Mouse (Mus musculus) heart, postnatal 25 days (tissue): ENCODE data around the gene Narf. TPM values are rescaled to one million over a fixed set of nuclear protein-coding genes. Genes with fewer than 3 reads are reported as not detected.
A peak's percentile ranks its signal among the peaks of the same experiment; 100 is the strongest.

Source experiments
- DNase-seq: peaks from one replicate; pipeline ENCODE4 v3.0.0; 2022; ENCODE audit warnings: low spot score
- intact Hi-C: fragments of 180-260 bp; cut with DNase I; formaldehyde crosslinking; loops from one replicate; pipeline ENCODE4 v1.15.1; 2025
- total RNA-seq, 2 experiments: library from RNA; stranded (reverse); gene quantifications; 2 replicates each; pipeline ENCODE4 v1.2.3; 2021

Narf gene
- total RNA-seq, 2 experiments from 2014 or later = 97.7 to 123 TPM

DNA sequence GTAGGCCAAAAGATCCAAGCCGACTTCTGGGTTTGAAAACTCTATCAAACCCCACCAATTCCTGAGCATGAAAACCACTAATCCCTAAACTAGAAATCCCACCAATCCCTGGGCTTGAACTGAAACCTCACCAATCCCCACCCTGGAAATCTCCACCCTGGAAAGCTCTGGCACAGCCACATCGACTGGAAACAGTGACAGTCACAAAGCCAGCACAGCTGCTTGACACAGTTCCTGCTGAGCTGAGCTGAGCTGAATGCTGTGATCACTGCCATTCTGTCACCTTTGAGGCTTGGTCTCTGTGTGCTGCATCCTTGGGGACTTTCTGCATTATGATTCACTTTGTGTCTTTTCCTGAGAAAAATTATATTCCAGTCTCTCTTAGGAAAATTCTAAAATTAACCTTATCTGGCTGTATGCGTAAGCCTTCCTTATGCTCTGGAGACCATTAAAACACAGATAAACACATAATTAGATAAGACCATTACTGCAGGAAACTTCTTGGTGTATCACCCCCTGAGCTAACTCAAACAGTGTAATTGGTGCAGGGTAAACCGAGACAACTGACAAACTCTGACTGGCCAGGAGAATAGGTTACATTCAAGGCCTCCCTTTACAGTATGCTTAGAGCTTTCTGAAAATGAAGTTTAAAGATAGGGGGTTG is 5.3 kb upstream of the Narf start:
- intact Hi-C loops = loop anchor here (5.0 kb wide), 1 partner anchor 121 kb away; the partner anchor contains the start of gene Wdr45b
- peak; percentile 28 for DNase-seq

DNA sequence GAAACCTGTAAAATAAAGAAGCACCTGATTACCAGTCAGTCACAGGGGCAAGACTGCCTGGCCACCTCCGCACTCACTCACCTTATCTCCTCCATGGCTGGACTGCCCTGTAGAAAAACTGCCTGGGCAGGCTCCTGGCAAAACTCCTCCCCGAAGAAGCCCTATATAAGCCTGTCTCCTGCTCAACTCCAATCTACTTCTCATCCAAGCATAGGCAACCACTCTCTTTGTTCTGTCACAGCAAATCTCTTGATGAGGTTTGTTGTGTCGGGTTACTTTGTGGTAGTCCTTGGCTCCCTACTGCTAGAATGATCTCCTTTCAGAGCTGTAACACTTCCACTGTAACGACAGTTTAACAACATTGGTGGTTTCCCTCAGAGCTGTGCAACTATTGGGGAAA is 4.3 kb upstream of the Narf start:
- no peak for DNase-seq
- intact Hi-C loops = loop anchor here (5.0 kb wide), 1 partner anchor 120 kb away; the partner anchor contains the start of gene Wdr45b

DNA sequence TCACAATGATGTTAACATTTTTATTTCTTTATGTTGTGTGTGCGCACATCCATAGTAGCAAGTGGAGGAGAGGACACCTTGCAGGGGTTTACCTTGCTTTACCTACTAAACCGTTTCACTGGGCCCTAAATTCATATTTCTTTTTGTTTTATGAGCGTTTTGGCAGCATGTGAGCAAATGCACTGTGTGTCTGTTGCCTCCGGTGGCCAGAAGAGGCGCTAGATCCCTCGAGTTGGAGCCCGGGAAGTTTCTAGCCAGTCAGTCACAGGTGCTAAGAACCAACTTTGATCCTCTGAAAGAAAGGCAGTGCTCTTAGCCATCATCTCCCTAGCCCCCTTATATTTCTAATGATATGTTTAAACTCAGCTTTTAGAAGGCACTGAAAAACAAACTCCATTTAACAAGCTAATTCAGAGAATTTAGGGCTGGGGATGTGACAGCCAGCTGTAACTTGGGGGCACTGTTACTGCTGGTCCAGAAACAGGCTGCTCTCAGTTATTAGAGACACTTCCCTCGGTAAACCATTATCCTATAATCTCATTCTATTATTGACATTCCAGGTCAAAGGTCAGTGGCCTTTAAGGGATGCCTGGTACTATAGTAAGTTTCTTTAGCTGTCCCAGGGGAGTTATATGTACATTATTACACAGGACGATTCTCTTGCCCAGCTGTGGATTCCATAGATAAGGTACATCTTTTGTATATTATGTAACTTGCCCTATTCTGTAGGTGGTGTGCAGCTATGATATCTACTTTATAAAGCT is 1.4 kb upstream of the Narf start:
- no peak for DNase-seq
- intact Hi-C loops = no loop called here

DNA sequence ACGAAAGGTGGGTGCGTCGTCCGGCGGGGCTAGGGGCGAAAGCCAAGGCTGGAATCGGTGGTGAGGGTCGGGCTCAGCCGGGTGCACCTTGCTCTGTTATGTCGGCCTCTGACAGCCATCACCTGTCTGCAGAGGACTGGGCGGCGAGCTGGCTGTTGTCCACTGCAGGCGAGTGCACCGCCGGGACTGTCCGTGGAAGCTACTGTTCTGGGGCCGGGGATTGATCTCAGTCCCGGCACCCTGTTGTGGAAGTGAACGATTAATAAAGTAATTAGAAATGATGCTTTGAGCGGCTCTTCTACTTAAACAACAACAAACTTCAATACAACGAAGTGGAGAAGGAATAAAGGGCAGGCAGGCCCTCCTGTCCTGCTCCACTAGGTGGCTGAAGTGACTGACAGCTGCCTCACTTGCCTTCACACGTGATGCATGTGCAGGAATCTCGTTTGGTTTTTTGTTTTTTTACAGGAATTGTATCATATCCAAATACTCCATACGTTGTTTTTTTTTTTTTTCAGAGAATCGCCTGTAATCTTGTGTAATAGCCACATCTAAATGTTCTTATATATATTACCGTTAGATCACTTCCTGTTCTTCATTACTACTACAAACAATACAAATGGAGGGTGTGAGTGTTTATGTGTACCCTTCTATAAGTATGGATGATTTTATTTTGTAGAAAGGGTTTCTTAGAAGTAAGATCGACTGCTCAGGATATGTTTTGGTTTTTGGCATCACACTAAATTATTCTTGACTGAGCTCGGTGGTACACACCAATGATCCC is 484 bp downstream of the Narf start:
- no peak for DNase-seq
- intact Hi-C loops = no loop called here

DNA sequence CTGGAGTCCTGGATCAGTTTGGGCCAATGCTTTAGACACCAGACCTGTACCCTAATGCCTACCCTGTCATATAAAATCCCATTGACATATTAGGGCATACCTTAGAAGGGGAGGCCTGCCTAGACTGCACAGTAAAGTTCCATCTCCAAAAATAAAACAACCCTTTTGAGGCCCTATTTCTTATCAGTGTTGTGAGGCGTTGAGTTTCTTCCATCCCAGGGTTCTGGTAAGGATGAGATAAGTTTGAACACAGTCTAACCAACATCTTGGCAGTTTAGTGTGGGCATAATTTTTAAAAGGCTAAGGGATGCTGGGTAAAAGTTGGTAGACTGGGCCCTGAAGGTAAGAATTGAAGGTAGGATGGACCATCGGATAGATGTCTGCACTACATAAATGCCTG is 2.6 kb downstream of the Narf start:
- no peak for DNase-seq
- intact Hi-C loops = loop anchor here (2.0 kb wide), 1 partner anchor 19 kb away; the partner anchor contains the start of gene Foxk2

DNA sequence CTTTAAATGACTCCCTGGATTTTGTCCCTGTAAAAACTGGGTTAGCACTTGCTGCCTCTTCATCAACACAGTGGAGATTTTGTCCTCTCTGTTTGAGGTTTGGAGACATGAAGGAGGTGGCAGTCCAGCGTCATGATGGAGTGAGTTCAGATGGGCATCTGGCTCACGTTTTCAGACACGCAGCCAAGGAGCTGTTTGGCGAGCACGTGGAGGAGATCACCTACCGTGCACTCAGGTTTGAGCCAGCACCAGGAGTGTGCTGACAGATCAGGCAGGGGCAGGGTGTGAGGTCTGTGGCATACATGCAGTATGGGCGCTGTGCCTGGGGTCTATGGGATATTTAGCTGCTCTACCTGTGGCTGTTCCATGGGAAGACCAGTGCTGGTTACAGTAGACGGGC is 13.1 kb downstream of the Narf start:
- intact Hi-C loops = no loop called here
- DNase-seq = no peak

DNA sequence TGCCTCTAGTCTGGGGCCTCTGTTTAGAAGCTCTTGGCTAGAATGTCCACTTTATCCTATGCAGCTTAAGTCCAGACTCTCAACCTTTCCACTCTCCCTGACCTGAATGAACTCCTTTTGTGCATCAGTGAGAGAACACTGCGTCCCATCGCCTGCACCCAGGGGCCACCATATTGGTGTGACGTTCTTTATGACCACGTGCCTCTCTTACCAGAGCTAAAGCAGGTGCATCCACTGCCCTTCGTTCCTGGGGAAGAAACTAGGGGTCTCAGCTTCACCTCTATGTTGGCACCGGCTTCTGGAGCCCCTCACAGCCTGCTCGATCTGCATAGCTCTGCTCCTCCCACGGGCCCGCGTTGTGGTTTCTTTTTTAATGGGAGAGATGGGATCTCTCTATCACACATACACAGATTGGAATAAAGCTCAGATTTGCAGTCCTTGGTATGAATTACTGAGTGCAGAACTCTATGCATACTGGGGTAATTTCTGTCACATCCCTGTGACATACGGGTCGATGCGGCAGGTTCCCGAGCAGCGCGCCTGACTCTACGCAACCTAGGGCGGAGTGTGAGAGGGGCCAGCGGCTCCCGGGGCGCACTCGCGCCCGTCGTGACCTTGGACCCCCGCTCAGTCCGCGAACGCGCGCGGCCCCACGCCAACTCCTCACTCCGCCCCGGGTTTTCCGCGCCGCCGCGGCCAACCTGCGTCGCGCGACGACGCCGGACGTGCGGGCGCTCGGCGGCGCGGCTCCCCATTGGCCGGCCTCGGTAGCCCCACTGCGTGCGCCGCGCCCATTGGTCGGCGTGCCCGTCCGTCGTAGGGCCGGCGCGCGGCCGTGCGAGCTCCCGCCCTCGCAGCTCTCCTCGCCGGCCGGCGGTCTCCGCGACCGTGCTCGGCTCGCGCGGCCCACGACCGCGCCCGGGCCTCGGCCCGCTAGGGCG is 22.4 kb downstream of the Narf start, which contains the start of gene Foxk2:
Gene Foxk2 (plus strand): TSS at position 831 of the 941 bp plus-strand sequence.
- DNase-seq = peak; percentile 85
- intact Hi-C loops = loop anchor here (2.0 kb wide), 1 partner anchor 19 kb away; no protein-coding TSS in a partner anchor

DNA sequence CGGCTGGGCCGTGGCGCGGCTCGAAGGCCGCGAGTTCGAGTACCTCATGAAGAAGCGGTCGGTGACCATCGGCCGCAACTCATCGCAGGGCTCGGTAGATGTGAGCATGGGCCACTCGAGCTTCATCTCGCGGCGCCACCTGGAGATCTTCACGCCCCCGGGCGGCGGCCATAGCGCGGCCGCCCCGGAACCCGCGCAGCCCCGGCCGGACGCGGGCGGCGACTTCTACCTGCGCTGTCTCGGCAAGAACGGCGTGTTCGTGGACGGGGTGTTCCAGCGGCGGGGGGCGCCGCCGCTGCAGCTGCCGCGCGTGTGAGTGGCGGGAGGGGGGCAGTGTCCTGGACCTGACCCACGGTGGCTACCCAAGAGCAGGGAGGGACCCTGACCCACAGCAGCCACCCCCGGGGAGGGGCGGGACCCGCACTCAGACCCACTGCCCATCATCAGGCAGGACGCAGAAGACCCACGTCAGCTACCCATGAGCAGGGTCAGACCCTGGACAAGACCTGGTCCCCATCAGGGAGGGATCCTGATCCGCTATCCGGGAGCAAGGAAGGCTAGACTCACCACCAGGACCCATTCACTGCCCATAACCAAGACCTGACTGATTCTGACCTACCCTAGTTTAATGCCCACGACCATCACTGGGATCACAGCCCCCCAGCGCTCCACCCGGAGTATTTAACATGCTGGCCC is 23.3 kb downstream of the Narf start:
- intact Hi-C loops = no loop called here
- peak; percentile 6 for DNase-seq

DNA sequence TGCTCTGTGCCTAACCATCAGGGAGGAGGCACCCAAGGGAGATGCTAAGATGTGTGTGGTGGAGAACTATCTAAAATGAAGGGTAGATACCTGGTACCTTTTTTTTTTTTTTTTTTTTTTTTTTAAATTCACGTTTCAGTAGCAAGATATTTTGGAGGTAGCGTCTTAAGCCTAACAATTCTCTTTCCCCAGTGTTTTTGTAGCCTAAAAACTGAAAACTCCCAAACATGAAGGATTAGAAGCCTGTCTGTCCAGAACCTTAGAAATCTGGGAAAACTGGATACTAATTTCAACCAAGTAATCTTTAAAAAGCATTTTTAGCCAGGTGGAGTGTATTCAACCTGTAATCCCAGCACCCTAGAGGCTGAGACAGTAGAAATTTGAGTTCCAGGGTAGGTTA is 24.0 kb downstream of the Narf start:
- no peak for DNase-seq
- intact Hi-C loops = no loop called here

DNA sequence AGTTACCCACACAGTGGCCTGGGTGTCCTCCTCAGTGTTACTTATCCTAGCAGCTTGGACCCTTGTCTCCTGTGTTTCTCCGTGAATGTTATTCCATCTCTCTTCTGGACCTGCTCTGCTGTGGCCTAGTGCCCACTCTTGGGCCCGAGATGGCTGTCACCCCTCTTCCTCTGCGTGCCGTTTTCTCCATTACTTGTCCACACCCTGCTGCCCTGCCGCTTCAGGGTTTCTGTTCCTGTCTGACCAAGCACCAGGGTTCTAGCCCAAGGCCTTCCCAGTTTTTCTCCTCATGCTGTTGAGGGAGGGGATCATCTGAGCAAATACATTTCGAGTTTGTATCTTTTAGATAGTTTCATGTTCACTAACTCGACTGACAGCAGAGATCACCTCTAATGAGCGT is 40.5 kb downstream of the Narf start:
- DNase-seq = no peak
- intact Hi-C loops = no loop called here

DNA sequence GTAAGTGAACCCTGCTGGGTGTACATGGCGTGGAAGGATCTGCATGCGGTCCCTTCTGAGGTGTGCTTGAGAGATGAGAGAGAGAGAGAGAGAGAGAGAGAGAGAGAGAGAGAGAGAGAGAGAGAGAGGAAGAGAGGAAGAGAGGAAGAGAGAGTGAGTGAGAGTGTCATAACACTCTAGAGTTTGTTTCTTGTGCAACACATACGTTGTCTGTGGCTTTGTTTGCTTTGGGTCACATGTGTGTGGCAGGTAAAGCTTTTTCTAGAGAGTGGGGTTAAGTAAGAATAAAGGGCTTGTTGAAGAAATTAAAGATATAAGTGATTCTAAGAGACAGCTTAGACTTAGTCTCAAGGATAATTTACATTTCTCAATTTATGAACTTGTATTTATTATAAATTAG is 41.0 kb downstream of the Narf start:
- intact Hi-C loops = no loop called here
- no peak for DNase-seq

DNA sequence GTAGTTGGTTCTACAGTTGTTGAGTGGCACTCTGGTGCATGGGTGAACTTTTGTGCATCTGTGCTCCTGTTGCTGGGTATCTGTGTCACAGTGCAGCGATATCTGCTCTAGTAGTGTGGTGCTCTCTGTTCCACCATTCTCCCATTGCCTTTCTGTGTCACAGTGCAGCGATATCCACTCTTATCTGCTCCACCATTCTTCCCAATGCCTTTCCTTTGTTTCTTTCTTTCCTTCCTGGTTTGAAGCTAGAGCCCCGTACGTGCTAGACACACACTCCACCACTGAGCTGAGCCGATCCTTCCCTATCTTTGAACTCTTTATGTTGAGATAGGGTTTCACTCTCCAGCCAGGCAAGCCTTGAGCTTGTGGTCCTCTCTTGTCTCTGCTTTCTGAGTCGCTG is 45.9 kb downstream of the Narf start:
- DNase-seq = no peak
- intact Hi-C loops = no loop called here

DNA sequence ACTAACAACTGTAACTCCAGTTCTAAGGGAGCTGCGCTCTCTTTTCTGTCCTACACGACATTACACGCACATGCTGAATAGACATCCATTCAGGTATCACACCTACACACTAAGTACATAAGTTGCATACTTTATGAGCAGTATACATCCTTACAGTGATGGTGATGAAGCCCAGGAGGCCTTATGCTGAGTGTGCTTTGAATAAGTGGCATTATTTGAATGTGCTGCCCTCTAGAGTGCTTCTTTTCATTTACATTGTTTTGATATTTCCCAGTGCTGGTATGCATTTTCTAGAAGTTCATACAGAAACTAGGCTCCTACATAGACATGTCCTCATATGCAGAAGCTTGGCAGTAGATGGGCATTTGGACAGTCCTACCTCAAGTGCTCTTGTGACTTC is 52.8 kb downstream of the Narf start:
- intact Hi-C loops = loop anchor here (10.0 kb wide), 1 partner anchor 115 kb away; no protein-coding TSS in a partner anchor
- DNase-seq = no peak

DNA sequence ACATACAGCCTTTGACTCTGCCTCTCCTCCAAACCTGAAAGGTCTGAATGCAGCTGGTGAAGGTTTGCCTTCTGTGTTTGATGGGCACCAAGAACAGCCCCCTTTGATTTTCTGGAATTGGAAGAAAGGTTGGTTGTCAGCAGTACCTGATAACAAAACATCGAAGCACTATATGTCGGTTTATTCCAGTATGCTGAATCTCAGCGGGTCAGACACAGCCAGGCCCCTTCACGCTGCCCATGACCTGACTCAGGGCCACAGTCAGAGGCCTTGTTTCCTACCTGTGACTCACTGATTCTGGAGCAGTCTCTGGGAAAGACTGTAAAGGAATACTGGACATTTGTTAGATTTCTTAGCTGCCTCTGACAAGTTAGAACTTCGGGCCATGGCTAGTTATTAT is 57.7 kb downstream of the Narf start:
- intact Hi-C loops = loop anchor here (10.0 kb wide), 1 partner anchor 120 kb away; no protein-coding TSS in a partner anchor
- DNase-seq = no peak

DNA sequence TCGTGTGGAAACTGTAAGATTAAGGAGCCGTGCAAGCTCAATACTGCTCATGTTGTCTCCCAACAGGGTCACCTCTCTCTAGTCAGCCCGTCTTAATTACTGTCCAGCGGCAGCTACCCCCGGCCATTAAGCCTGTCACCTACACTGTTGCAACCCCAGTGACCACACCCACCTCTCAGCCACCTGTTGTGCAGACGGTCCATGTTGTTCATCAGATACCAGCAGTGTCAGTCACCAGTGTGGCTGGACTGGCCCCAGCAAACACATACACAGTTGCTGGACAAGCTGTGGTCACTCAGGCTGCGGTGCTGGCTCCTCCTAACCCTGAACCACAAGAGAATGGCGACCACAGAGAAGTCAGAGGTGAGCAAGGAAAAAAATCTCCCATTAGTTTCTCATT is 61.4 kb downstream of the Narf start:
- intact Hi-C loops = loop anchor here (10.0 kb wide), 1 partner anchor 124 kb away; no protein-coding TSS in a partner anchor
- no peak for DNase-seq

DNA sequence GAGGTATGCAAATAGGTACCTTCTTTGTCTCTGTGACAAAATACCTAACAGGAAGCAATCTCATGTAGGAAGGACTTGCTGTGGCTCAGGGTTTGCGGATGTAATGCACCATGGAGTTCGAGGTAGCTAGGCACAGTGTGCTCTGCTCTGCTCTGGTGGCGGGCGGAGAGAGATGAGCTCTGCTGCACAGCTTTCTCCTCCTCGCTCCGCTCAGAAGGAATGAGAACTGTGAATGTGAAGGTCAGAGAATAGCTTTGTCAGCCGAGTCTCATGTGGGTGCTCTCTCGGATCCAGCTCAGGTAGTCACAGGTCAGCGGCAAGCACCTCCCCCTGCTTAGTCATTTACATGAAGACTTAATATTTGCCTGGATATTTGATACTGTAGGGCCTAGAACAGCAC is 63.2 kb downstream of the Narf start:
- no peak for DNase-seq
- intact Hi-C loops = no loop called here

DNA sequence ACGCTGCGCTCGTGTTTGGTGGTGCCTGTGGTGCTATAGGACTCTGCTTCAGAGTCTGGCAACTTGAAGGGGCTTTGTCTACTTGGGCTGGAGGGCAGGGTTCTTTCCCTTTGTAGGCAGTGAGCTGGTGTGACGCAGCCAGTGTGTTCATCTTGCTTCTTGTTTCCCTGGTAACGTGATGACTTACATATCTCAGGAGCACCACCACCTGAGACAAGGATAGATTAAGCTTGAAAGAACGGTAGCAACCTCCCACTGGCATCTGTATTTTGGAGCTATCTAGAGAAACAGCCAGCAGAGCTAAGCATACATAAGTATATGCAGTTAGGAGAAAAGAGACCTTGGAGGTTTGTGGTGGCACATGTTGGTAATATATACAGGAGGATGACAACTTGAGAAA is 68.3 kb downstream of the Narf start:
- intact Hi-C loops = no loop called here
- DNase-seq = no peak
